Mouse (Mus musculus) MEL (cell line): ENCODE measurements around the gene Sptbn4. TPM values are rescaled to one million over a fixed set of nuclear protein-coding genes. Genes with fewer than 3 reads are reported as not detected.

ENCODE experiments used
- DNase-seq: peaks from one replicate; pipeline ENCODE4 v3.0.0; 2011; ENCODE audit warnings: low read depth, low spot score
- H3K27ac ChIP-seq: 2 replicates; pipeline ENCODE4 v1.5.1; 2012; ENCODE audit warnings: low read depth, mild to moderate bottlenecking, control low read depth, low read length, moderate library complexity; ENCODE audit not compliant: control insufficient read depth
- H3K27me3 ChIP-seq, 2 experiments: fragments of 150-350 bp in 1 of 2; sonication (generic) in 1 of 2; 2 replicates each; pipeline ENCODE4 v1.6.1; 2012; ENCODE audit warnings: low read length in 2 of 2, mild to moderate bottlenecking in 2 of 2, improper control_type of control experiment in 1 of 2, moderate library complexity in 1 of 2; ENCODE audit not compliant: insufficient read depth in 2 of 2, control insufficient read depth in 1 of 2
- H3K36me3 ChIP-seq, 2 experiments: 2 replicates each; pipeline ENCODE4 v1.6.1; 2012 to 2014; ENCODE audit warnings: low read length in 2 of 2, improper control_type of control experiment in 1 of 2, inconsistent platforms in 1 of 2, mild to moderate bottlenecking in 1 of 2; ENCODE audit not compliant: insufficient read depth in 2 of 2, control insufficient read depth in 1 of 2
- H3K4me1 ChIP-seq, 2 experiments: fragments of 150-350 bp in 1 of 2; sonication (generic) in 1 of 2; 2 replicates each; pipeline ENCODE4 v1.6.1; 2012; ENCODE audit warnings: low read length in 2 of 2, improper control_type of control experiment in 1 of 2, mild to moderate bottlenecking in 1 of 2; ENCODE audit not compliant: insufficient read depth in 2 of 2, control insufficient read depth in 1 of 2
- H3K4me3 ChIP-seq, 2 experiments: fragments of 150-350 bp in 1 of 2; sonication (generic) in 1 of 2; 2 replicates each; pipeline ENCODE4 v1.5.1; 2012; ENCODE audit warnings: low read depth in 2 of 2, low read length in 2 of 2, mild to moderate bottlenecking in 2 of 2, moderate library complexity in 2 of 2, control low read depth in 1 of 2, improper control_type of control experiment in 1 of 2; ENCODE audit not compliant: control insufficient read depth in 1 of 2, insufficient read depth in 1 of 2
- H3K79me2 ChIP-seq: 2 replicates; pipeline ENCODE4 v1.6.1; 2012; ENCODE audit warnings: mild to moderate bottlenecking, low read length, moderate library complexity; ENCODE audit not compliant: control insufficient read depth, poor library complexity, insufficient read depth
- H3K9ac ChIP-seq: 2 replicates; pipeline ENCODE4 v1.6.1; 2012; ENCODE audit warnings: low read depth, mild to moderate bottlenecking, control low read depth, low read length, moderate library complexity; ENCODE audit not compliant: control insufficient read depth, poor library complexity, severe bottlenecking
- H3K9me3 ChIP-seq: fragments of 150-350 bp; sonication (generic); replicated peaks from 2 replicates; pipeline ENCODE4 v1.6.1; 2012; ENCODE audit warnings: mild to moderate bottlenecking, low read length, improper control_type of control experiment, moderate library complexity; ENCODE audit not compliant: insufficient read depth
- BHLHE40 ChIP-seq: IDR thresholded peaks from 2 replicates; pipeline ENCODE4 v1.6.1; 2012; ENCODE audit warnings: low read depth, mild to moderate bottlenecking, inconsistent platforms, low read length, improper control_type of control experiment, borderline replicate concordance
- CHD1 ChIP-seq: IDR thresholded peaks from 2 replicates; pipeline ENCODE4 v1.6.1; 2012; ENCODE audit warnings: low read depth, mild to moderate bottlenecking, inconsistent platforms, low read length, improper control_type of control experiment
- CHD2 ChIP-seq: IDR thresholded peaks from 2 replicates; pipeline ENCODE4 v1.6.1; 2011; ENCODE audit warnings: low read length, improper control_type of control experiment
- CTCF ChIP-seq, 3 experiments: IDR thresholded peaks in 2 of 3; conservative IDR thresholded peaks in 1 of 3; 2 replicates each; pipeline ENCODE4 v1.5.1; 2011 to 2012; ENCODE audit warnings: low read length in 3 of 3, low read depth in 2 of 3, mild to moderate bottlenecking in 2 of 3, improper control_type of control experiment in 1 of 3, inconsistent platforms in 1 of 3, mixed read lengths in 1 of 3, moderate library complexity in 1 of 3; ENCODE audit not compliant: control insufficient read depth in 1 of 3, insufficient read depth in 1 of 3, poor library complexity in 1 of 3, severe bottlenecking in 1 of 3
- E2F4 ChIP-seq: IDR thresholded peaks from 2 replicates; pipeline ENCODE4 v1.6.1; 2011; ENCODE audit warnings: low read depth, low read length, improper control_type of control experiment, borderline replicate concordance
- EP300 ChIP-seq, 2 experiments: IDR thresholded peaks; 2 replicates each; pipeline ENCODE4 v1.6.1; 2011; ENCODE audit warnings: improper control_type of control experiment in 2 of 2, low read length in 2 of 2, low read depth in 1 of 2, mild to moderate bottlenecking in 1 of 2
- ETS1 ChIP-seq: IDR thresholded peaks from 2 replicates; pipeline ENCODE4 v1.6.1; 2012; ENCODE audit warnings: low read depth, mild to moderate bottlenecking, inconsistent platforms, low read length, improper control_type of control experiment, moderate library complexity
- GABPA ChIP-seq: IDR thresholded peaks from 2 replicates; pipeline ENCODE4 v1.6.1; 2012; ENCODE audit warnings: low read depth, mild to moderate bottlenecking, inconsistent platforms, low read length, improper control_type of control experiment, moderate library complexity
- GATA1 ChIP-seq: IDR thresholded peaks from 2 replicates; pipeline ENCODE4 v1.6.1; 2011; ENCODE audit warnings: low read depth, low read length, improper control_type of control experiment
- JUND ChIP-seq: IDR thresholded peaks from 2 replicates; pipeline ENCODE4 v1.6.1; 2011; ENCODE audit warnings: low read depth, mild to moderate bottlenecking, improper control_type of control experiment, low read length
- MAFK ChIP-seq: IDR thresholded peaks from 2 replicates; pipeline ENCODE4 v1.6.1; 2011; ENCODE audit warnings: low read depth, mild to moderate bottlenecking, low read length, improper control_type of control experiment, borderline replicate concordance
- MAX ChIP-seq: IDR thresholded peaks from 2 replicates; pipeline ENCODE4 v1.6.1; 2011; ENCODE audit warnings: low read length, improper control_type of control experiment
- MAZ ChIP-seq: IDR thresholded peaks from 2 replicates; pipeline ENCODE4 v1.6.1; 2012; ENCODE audit warnings: low read depth, mild to moderate bottlenecking, inconsistent platforms, low read length, improper control_type of control experiment
- MYB ChIP-seq: IDR thresholded peaks from 2 replicates; pipeline ENCODE4 v1.6.1; 2011; ENCODE audit warnings: mild to moderate bottlenecking, low read depth, low read length, improper control_type of control experiment
- MYC ChIP-seq: IDR thresholded peaks from 2 replicates; pipeline ENCODE4 v1.6.1; 2011; ENCODE audit warnings: low read depth, mild to moderate bottlenecking, low read length, improper control_type of control experiment, moderate library complexity
- NELFE ChIP-seq: IDR thresholded peaks from 2 replicates; pipeline ENCODE4 v1.6.1; 2011; ENCODE audit warnings: low read depth, low read length, improper control_type of control experiment
- NRF1 ChIP-seq: IDR thresholded peaks from 2 replicates; pipeline ENCODE4 v1.6.1; 2014; ENCODE audit warnings: low read depth, mild to moderate bottlenecking, inconsistent platforms, low read length, improper control_type of control experiment, moderate library complexity; ENCODE audit not compliant: poor library complexity, insufficient read depth, severe bottlenecking
- POLR2A ChIP-seq, 2 experiments: IDR thresholded peaks; 2 replicates each; pipeline ENCODE4 v1.6.1; 2011 to 2012; ENCODE audit warnings: low read length in 2 of 2, mild to moderate bottlenecking in 2 of 2, control low read depth in 1 of 2, improper control_type of control experiment in 1 of 2, low read depth in 1 of 2, moderate library complexity in 1 of 2; ENCODE audit not compliant: control insufficient read depth in 1 of 2, insufficient read depth in 1 of 2, poor library complexity in 1 of 2
- POLR2AphosphoS5 ChIP-seq: IDR thresholded peaks from 2 replicates; pipeline ENCODE4 v1.6.1; 2012; ENCODE audit warnings: low read depth, borderline replicate concordance, mild to moderate bottlenecking, inconsistent platforms, low read length, moderate library complexity, mixed read lengths
- RAD21 ChIP-seq: IDR thresholded peaks from 2 replicates; pipeline ENCODE4 v1.6.1; 2011; ENCODE audit warnings: mild to moderate bottlenecking, low read depth, low read length, improper control_type of control experiment
- RCOR1 ChIP-seq: IDR thresholded peaks from 2 replicates; pipeline ENCODE4 v1.6.1; 2012; ENCODE audit warnings: low read depth, mild to moderate bottlenecking, inconsistent platforms, low read length, improper control_type of control experiment
- SIN3A ChIP-seq: IDR thresholded peaks from 2 replicates; pipeline ENCODE4 v1.6.1; 2012; ENCODE audit warnings: low read length, improper control_type of control experiment, inconsistent platforms
- SMC3 ChIP-seq: IDR thresholded peaks from 2 replicates; pipeline ENCODE4 v1.6.1; 2011; ENCODE audit warnings: low read depth, low read length, improper control_type of control experiment
- TAL1 ChIP-seq: IDR thresholded peaks from 2 replicates; pipeline ENCODE4 v1.6.1; 2012; ENCODE audit warnings: mild to moderate bottlenecking, inconsistent platforms, low read length, moderate library complexity, mixed read lengths
- TBP ChIP-seq: IDR thresholded peaks from 2 replicates; pipeline ENCODE4 v1.8.0; 2011; ENCODE audit warnings: low read depth, low read length, improper control_type of control experiment
- TCF12 ChIP-seq: IDR thresholded peaks from 2 replicates; pipeline ENCODE4 v1.6.1; 2014; ENCODE audit warnings: low read depth, mild to moderate bottlenecking, inconsistent platforms, low read length, improper control_type of control experiment, moderate library complexity
- USF1 ChIP-seq: IDR thresholded peaks from 2 replicates; pipeline ENCODE4 v1.6.1; 2014; ENCODE audit warnings: low read depth, mild to moderate bottlenecking, inconsistent platforms, low read length, improper control_type of control experiment, moderate library complexity
- USF2 ChIP-seq, 2 experiments: IDR thresholded peaks; 2 replicates each; pipeline ENCODE4 v1.6.1; 2011 to 2012; ENCODE audit warnings: improper control_type of control experiment in 2 of 2, low read length in 2 of 2, borderline replicate concordance in 1 of 2, inconsistent platforms in 1 of 2, low read depth in 1 of 2, mild to moderate bottlenecking in 1 of 2; ENCODE audit not compliant: insufficient read depth in 1 of 2
- ZC3H11A ChIP-seq: IDR thresholded peaks from 2 replicates; pipeline ENCODE4 v1.6.1; 2012; ENCODE audit warnings: low read depth, mild to moderate bottlenecking, inconsistent platforms, low read length, improper control_type of control experiment
- ZMIZ1 ChIP-seq: IDR thresholded peaks from 2 replicates; pipeline ENCODE4 v1.6.1; 2012; ENCODE audit warnings: low read depth, mild to moderate bottlenecking, inconsistent platforms, low read length, improper control_type of control experiment, moderate library complexity
- ZNF384 ChIP-seq: IDR thresholded peaks from 2 replicates; pipeline ENCODE4 v1.6.1; 2012; ENCODE audit warnings: low read depth, mild to moderate bottlenecking, inconsistent platforms, low read length, improper control_type of control experiment
- polyA plus RNA-seq, 2 experiments: library from polyadenylated mRNA; stranded (reverse) in 1 of 2; unstranded in 1 of 2; fragments of >175 nt in 1 of 2; fragments of >200 nt in 1 of 2; gene quantifications; 2 replicates each; pipeline versions ENCODE4 v1.2.1 to v1.2.4; 2012; ENCODE audit warnings: low replicate concordance in 2 of 2, low read depth in 1 of 2; ENCODE audit not compliant: insufficient read length in 2 of 2, insufficient read depth in 1 of 2, missing spikeins in 1 of 2
- total RNA-seq: library from RNA; depleted of rRNA; stranded (reverse); fragments of 300-350 nt; gene quantifications from 2 replicates; pipeline ENCODE4 v1.2.3, GENCODE M21; 2012

Gene Sptbn4
- total and polyA plus RNA-seq, 3 experiments: 0.19 to 0.68 TPM; not detected in 1

DNA sequence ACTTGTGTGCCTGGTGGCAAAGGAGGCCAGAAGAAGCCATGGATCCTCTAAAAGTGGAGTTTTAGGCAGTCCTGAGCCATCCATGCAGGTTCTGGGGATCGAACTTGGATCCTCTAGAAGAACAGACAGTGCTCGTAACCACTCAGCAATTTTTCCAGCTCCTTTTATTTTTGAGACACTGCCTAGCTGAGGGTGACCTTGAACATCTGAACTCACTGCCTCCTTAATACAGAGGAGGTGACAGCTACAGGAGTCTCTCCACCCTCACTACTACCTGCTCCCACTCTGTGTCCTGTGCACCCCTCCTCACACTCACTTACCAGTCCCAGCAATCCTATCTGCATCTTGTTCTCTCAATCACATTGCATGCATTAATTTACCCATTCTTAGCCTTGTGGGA lies 28.1 kb upstream of the Sptbn4 start:
- no peak for DNase-seq
- H3K9me3 ChIP-seq: no peaks in the 10 kb centered on the region
- H3K79me2 ChIP-seq: no peaks in the 10 kb centered on the region; the same call in 1 of the 2 replicates
- no peak overlapping the region for H3K27ac ChIP-seq
- no peaks in the 10 kb centered on the region for H3K27me3 ChIP-seq
- peaks cover 2 to 14% of the 10 kb centered on the region in 2 experiments; a peak in 3 of 4 replicates for H3K4me1 ChIP-seq
- peak overlapping the region; percentile 62 for H3K9ac ChIP-seq
- peak overlapping the region in 1 of 2 experiments; percentile 63; a peak in 1 of 4 replicates for H3K4me3 ChIP-seq
- TF ChIP-seq USF2 (IDR thresholded peaks at IDR 0.05; ENCODE audit: borderline replicate concordance in 1 of 2, insufficient read depth in 1 of 2, low read depth in 1 of 2, low read length in 2 of 2): no peak
- TF ChIP-seq ZMIZ1: no peak
- no peak for TF ChIP-seq ETS1
- TF ChIP-seq MAFK: no peak
- TF ChIP-seq USF1: no peak
- no peak for TF ChIP-seq MAZ
- no peak for TF ChIP-seq EP300 (IDR thresholded peaks at IDR 0.05; ENCODE audit: low read depth in 1 of 2, low read length in 2 of 2)
- no peak for TF ChIP-seq CHD1
- no peak for TF ChIP-seq ZC3H11A
- TF ChIP-seq TBP: no peak
- TF ChIP-seq SIN3A: no peak
- TF ChIP-seq CHD2: no peak
- no peak for TF ChIP-seq BHLHE40
- TF ChIP-seq MYB: no peak
- peaks cover 0 to 10% of the 10 kb centered on the region in 2 experiments; a peak in 2 of 4 replicates for H3K36me3 ChIP-seq

DNA sequence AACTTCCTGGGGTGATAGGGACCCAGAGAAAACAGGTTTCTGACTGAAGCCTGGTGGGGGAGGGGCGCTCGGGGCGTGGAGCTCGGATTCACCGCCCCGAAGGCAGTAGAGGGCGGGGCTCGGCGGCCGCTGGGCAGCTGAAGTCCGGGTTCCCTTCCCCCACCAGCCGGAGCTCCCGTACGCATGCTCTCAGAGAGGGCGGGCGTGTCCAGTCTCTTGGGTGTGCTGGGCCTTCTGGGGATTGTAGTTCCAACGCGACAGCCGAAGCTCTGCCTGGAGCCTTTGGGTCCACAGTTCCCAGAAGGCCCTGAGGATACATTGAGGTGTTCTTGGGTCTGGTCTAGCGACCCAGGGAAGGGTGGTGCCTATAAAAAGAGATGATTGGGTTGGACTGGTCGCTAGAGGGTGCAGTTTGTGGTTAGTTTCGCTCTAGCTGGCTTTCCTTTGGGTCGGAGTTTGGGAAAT lies 27.0 kb upstream of the Sptbn4 start:
- H3K79me2 ChIP-seq: no peaks in the 10 kb centered on the region; the same call in 1 of the 2 replicates
- H3K27me3 ChIP-seq: no peaks in the 10 kb centered on the region
- no peaks in the 10 kb centered on the region for H3K9me3 ChIP-seq
- peak; percentile 99 for DNase-seq
- peaks cover 2 to 14% of the 10 kb centered on the region in 2 experiments; a peak in 3 of 4 replicates for H3K4me1 ChIP-seq
- peak overlapping the region; percentile 66 for H3K9ac ChIP-seq
- peak overlapping the region; percentile 64 for H3K27ac ChIP-seq
- H3K4me3 ChIP-seq: peak overlapping the region; percentile 75 to 97
- peaks cover 0 to 10% of the 10 kb centered on the region in 2 experiments; a peak in 2 of 4 replicates for H3K36me3 ChIP-seq
- peak; percentile 51; the same call in 1 of the 2 replicates for TF ChIP-seq RCOR1
- TF ChIP-seq GABPA: peak; percentile 33; the same call in 1 of the 2 replicates
- TF ChIP-seq JUND: no peak
- TF ChIP-seq TCF12: peak; percentile 81; the same call in 1 of the 2 replicates
- TF ChIP-seq GATA1: no peak
- peak; percentile 41; the same call in 1 of the 2 replicates for TF ChIP-seq SMC3
- TF ChIP-seq TAL1: no peak
- no peak for TF ChIP-seq E2F4
- TF ChIP-seq CTCF (IDR thresholded peaks at IDR 0.05 in 2 of 3, conservative IDR thresholded peaks at IDR 0.05 in 1 of 3; ENCODE audit: control insufficient read depth in 1 of 3, insufficient read depth in 1 of 3, low read depth in 2 of 3, low read length in 3 of 3, poor library complexity in 1 of 3, severe bottlenecking in 1 of 3): peak; percentile 56 to 81 (median 64)
- TF ChIP-seq CHD2: peak; percentile 90
- TF ChIP-seq POLR2A (IDR thresholded peaks at IDR 0.05; ENCODE audit: control insufficient read depth in 1 of 2, insufficient read depth in 1 of 2, low read depth in 1 of 2, low read length in 2 of 2, poor library complexity in 1 of 2): peak in 1 of 2 experiments; percentile 73; a peak in 2 of 4 replicates
- peak; percentile 46; the same call in 1 of the 2 replicates for TF ChIP-seq NELFE
- no peak for TF ChIP-seq POLR2AphosphoS5
- no peak for TF ChIP-seq ZNF384
- peak; percentile 79; the same call in 1 of the 2 replicates for TF ChIP-seq MYC
- TF ChIP-seq BHLHE40: peak; percentile 75; the same call in 1 of the 2 replicates
- no peak for TF ChIP-seq ZC3H11A
- peak; percentile 83; the same call in 1 of the 2 replicates for TF ChIP-seq SIN3A
- TF ChIP-seq MAX: peak; percentile 73
- peak; percentile 89 for TF ChIP-seq TBP
- TF ChIP-seq MYB: no peak
- TF ChIP-seq ETS1: peak; percentile 71
- TF ChIP-seq RAD21: peak; percentile 33
- peak; percentile 99; the same call in 1 of the 2 replicates for TF ChIP-seq NRF1
